Mouse (Mus musculus) intestine, embryonic 15.5 days (tissue): ENCODE data around the gene Carm1. TPM values are rescaled to one million over a fixed set of nuclear protein-coding genes. Genes with fewer than 3 reads are reported as not detected.

ENCODE experiments used
- ATAC-seq: fragments of 200-750 bp; cut with Nextera tagmentation; 2 replicates; pipeline ENCODE4 v1.8.0; 2017; ENCODE audit warnings: moderate TSS enrichment, moderate library complexity
- H3K27ac ChIP-seq: fragments of 300-500 bp; sonication (generic); 2 replicates; pipeline ENCODE4 v1.5.1; 2015; ENCODE audit warnings: mild to moderate bottlenecking, inconsistent platforms
- H3K27me3 ChIP-seq: fragments of 300-500 bp; sonication (generic); replicated peaks from 2 replicates; pipeline ENCODE4 v1.6.1; 2015; ENCODE audit warnings: inconsistent platforms
- H3K36me3 ChIP-seq: fragments of 300-500 bp; sonication (generic); 2 replicates; pipeline ENCODE4 v1.6.1; 2015; ENCODE audit warnings: inconsistent platforms
- H3K4me1 ChIP-seq: fragments of 300-500 bp; sonication (generic); replicated peaks from 2 replicates; pipeline ENCODE4 v1.6.1; 2015; ENCODE audit warnings: inconsistent platforms
- H3K4me2 ChIP-seq: fragments of 300-500 bp; sonication (generic); replicated peaks from 2 replicates; pipeline ENCODE4 v1.6.1; 2015; ENCODE audit warnings: mild to moderate bottlenecking, inconsistent platforms
- H3K4me3 ChIP-seq: fragments of 300-500 bp; sonication (generic); replicated peaks from 2 replicates; pipeline ENCODE4 v1.5.1; 2015; ENCODE audit warnings: inconsistent platforms
- H3K9ac ChIP-seq: fragments of 300-500 bp; sonication (generic); 2 replicates; pipeline ENCODE4 v1.6.1; 2015; ENCODE audit warnings: inconsistent platforms
- H3K9me3 ChIP-seq: fragments of 300-500 bp; sonication (generic); 2 replicates; pipeline ENCODE4 v1.6.1; 2016; ENCODE audit warnings: inconsistent platforms
- WGBS: fragments of 180-500 bp; shearing (Covaris S2); methylation state at CpG from one replicate; pipeline ENCODE4 v1.1.7; 2015; 5-methylcytosine and 5-hydroxymethylcytosine counted together
- polyA plus RNA-seq: library from polyadenylated mRNA; unstranded; fragments of >200 nt; fragmentation: Nextera tagmentation; extraction: Ambion mirVana; gene quantifications from 2 replicates; pipeline ENCODE4 v1.2.1, GENCODE M21; 2015

Gene Carm1
- polyA plus RNA-seq, 1 experiment from 2014 or later: 41.4 TPM

DNA sequence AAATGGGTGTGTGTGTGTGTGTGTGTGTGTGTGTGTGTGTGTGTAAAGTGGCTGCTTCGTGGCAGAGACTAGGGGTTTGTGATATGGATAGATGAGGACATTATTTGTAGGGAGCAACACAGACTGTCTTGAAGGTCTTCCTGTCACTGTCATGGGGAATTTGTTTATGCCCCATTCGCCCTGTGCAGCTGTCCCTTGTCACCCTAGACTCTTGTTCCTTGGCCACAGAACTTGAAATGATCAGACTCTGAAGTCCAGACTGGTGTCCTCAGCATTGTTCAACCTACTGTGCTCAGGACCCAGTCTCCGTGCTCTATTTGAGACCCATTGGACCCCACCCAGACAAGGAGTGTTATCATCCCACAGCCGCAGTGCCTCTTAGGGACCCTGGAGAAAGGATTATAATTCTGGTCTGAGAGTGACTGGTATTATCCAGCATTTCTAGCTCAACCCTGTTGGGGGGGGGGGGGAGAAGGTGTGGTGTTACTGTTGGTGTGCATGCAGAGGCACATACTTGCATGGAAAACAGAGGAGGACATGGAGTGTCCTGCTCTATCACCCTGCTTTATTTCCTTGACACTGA lies 18.4 kb downstream of the Carm1 start:
- ATAC-seq: no peak

DNA sequence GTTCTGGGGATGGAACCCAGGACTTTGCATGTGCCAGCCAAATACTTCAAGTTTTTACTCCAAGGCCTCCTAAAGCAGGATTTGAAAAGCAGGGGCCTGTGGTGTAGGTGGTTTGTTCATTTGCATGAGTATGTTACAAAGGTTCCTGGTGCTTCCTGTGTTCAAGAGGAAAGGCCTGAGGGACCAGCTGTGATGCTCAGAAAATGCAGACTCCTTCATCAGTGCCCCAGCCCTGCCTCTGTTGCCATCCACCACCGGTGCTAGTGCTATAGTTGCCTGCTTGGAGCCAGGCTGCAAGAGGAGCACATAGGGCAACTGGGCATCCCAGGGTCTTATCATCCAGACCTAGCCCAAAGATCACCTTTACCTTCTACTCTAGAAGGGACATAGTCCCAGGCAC lies 19.8 kb downstream of the Carm1 start:
- no peaks in the 10 kb centered on the region for H3K9me3 ChIP-seq
- no peak for ATAC-seq
- H3K4me2 ChIP-seq: no peak overlapping the region
- H3K27me3 ChIP-seq: no peaks in the 10 kb centered on the region
- no peak overlapping the region for H3K9ac ChIP-seq
- H3K27ac ChIP-seq: no peak overlapping the region
- peaks cover 16% of the 10 kb centered on the region for H3K36me3 ChIP-seq
- no peak overlapping the region for H3K4me3 ChIP-seq
- no peaks in the 10 kb centered on the region for H3K4me1 ChIP-seq
- WGBS: 94% methylated on average over 1 of the region's 1 CpGs

More for the DNA sequence above, 18.4 kb downstream of the Carm1 start:
- no peak overlapping the region for H3K4me3 ChIP-seq
- H3K27ac ChIP-seq: no peak overlapping the region
- H3K9ac ChIP-seq: no peak overlapping the region
- no peaks in the 10 kb centered on the region for H3K27me3 ChIP-seq
- H3K4me2 ChIP-seq: no peak overlapping the region
- no peaks in the 10 kb centered on the region for H3K9me3 ChIP-seq
- H3K4me1 ChIP-seq: no peaks in the 10 kb centered on the region
- H3K36me3 ChIP-seq: peaks cover 5% of the 10 kb centered on the region; the same call in 1 of the 2 replicates
- 77% methylated on average over 4 of the region's 4 CpGs for WGBS

DNA sequence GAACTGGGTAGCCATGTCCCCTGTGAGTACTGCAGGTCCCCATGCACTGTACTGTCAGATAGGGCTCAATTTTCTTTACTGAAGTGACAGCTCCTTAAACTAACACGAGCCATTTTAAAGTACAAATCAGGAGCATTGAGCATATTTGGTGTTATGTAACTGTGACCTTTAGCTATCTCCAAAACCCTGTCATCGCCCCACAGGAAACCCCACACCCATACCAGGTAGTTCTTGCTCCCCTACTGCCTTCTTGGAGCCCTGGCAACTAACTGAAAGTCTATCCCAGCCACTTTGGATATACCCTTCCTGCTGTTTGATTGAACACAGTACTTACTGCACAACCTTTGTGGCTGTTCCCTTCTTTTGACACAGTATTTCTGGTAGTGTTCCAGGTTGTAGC lies 20.4 kb downstream of the Carm1 start:
- no peak for ATAC-seq
- H3K4me3 ChIP-seq: no peak overlapping the region
- no peaks in the 10 kb centered on the region for H3K9me3 ChIP-seq
- H3K4me1 ChIP-seq: no peaks in the 10 kb centered on the region
- no peaks in the 10 kb centered on the region for H3K27me3 ChIP-seq
- H3K27ac ChIP-seq: no peak overlapping the region
- no peak overlapping the region for H3K9ac ChIP-seq
- peaks cover 17% of the 10 kb centered on the region for H3K36me3 ChIP-seq
- H3K4me2 ChIP-seq: no peak overlapping the region
- 83% methylated on average over 2 of the region's 2 CpGs for WGBS

DNA sequence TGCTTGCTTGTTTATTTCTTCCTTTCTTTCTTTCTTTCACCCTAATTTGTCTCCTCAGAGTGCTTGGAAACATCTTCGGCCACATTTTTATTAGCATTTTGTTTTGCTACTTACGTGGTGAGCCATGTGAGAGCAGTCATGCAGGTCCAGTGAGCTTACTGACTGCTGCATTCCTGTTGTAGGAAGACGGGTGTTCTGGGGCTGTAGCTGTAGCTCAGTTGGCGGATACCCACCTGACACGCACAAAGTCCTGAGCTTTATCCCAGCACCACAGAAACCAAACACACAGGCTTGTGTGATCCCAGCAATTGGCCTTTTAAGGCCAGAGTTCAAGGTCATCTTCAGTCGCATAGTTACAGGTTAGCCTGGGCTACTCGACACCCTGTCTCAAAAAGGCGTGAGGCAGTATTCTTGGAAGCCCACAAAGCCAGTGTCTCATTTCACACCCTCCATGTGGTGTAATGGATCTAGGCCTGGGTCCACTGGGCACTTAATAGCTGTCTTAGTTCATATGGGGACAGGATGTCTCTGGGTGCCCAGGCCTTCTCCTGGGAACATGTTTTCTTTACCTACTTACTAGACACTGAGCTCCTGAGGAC lies 22.1 kb downstream of the Carm1 start:
- Histone ChIP-seq H3K4me3 (no peak overlapping the region), H3K4me1 (no peaks in the 10 kb centered on the region), H3K9ac (no peak overlapping the region), H3K9me3 (no peaks in the 10 kb centered on the region), H3K27ac (no peak overlapping the region), H3K27me3 (no peaks in the 10 kb centered on the region), H3K4me2 (no peak overlapping the region), H3K36me3 (peaks cover 17% of the 10 kb centered on the region)
- no peak for ATAC-seq
- 83% methylated on average over 8 of the region's 8 CpGs for WGBS

DNA sequence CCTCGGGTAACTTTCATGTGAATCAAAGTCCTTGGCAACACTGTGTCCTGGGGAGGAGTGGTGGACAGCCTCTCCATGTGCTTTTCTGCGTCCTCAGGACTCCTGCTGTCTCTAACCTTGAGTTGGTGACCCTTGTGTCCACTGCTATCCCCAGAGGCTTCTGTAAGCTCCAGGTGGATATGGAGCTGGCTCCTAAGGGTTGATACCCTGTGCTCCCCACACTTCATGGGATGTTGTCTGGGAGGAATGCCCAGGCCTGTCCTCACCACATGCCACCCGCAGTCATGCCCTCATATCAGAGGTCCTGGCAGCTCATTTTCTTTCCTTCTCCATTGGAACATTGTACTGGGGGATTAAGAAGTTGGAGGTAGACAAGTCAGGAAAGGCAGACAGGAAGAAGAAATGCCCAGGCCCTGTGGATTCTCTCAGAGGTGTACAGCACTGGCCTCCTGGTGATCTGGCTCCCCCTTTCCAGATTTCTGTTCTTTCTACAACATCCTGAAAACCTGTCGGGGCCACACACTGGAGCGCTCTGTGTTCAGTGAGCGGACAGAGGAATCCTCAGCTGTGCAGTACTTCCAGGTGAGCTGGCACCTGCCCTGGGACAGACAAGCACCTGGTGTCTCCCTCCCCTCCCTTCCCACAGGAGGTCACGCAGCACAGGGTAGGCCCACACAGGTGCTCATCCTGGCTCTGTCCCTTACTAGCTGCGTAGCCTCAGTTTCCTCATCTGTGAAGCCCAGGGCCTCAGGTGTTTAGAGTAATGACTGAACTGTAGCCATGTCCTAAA lies 27.5 kb downstream of the Carm1 start:
- Histone ChIP-seq H3K27me3 (no peaks in the 10 kb centered on the region), H3K4me3 (no peak overlapping the region), H3K27ac (no peak overlapping the region), H3K9ac (no peak overlapping the region), H3K4me1 (no peaks in the 10 kb centered on the region), H3K4me2 (no peak overlapping the region), H3K36me3 (peaks cover 37% of the 10 kb centered on the region), H3K9me3 (no peaks in the 10 kb centered on the region)
- 94% methylated on average over 8 of the region's 8 CpGs for WGBS
- no peak for ATAC-seq

DNA sequence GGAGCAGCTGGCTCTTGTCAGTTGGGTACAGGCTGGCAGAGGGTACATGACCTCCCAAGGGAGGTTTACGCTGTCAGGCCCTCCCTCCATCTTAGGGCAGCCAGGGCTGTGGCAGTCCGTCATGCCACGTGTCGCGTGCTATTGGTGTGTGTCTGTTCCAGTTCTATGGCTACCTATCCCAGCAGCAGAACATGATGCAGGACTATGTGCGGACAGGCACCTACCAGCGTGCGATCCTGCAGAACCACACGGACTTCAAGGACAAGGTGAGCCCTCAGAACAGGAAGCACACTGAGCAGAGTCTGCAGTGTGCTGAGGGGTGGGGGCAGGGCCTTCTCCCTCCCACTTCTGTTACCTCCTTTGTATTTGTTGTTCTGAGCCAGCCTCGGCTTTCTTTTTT lies 28.6 kb downstream of the Carm1 start:
- Histone ChIP-seq H3K4me1 (no peaks in the 10 kb centered on the region), H3K9ac (no peak overlapping the region), H3K27me3 (no peaks in the 10 kb centered on the region), H3K9me3 (no peaks in the 10 kb centered on the region), H3K4me3 (no peak overlapping the region), H3K4me2 (no peak overlapping the region), H3K36me3 (peaks cover 36% of the 10 kb centered on the region), H3K27ac (no peak overlapping the region)
- ATAC-seq: 0 out of 2 replicates have a peak, but pooled peaks have one; percentile 43
- 92% methylated on average over 10 of the region's 10 CpGs for WGBS

DNA sequence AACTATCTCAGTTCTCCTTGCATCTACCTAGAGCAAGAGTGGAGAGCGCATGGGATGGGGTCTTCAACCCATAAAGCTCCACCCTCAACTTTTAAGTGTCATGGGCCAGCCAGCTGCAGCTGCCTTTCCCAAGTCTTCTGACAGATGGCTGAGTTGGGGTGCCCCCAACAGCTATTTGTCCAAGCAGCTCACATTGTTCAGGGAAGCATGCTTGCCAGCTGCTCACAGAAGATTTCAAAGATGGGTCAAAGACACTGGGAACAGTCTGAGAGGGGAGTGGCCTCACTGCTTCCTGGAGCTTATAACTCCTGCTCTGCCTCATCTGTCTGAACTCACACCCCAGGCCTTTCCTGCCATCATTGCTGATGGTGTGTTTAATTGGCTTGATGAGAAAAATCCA lies 29.6 kb downstream of the Carm1 start:
- H3K9me3 ChIP-seq: no peaks in the 10 kb centered on the region
- H3K4me1 ChIP-seq: no peaks in the 10 kb centered on the region
- no peak overlapping the region for H3K27ac ChIP-seq
- H3K9ac ChIP-seq: no peak overlapping the region
- no peak for ATAC-seq
- no peak overlapping the region for H3K4me2 ChIP-seq
- H3K36me3 ChIP-seq: peaks cover 37% of the 10 kb centered on the region
- no peaks in the 10 kb centered on the region for H3K27me3 ChIP-seq
- 96% methylated on average over 1 of the region's 1 CpGs for WGBS
- no peak overlapping the region for H3K4me3 ChIP-seq

DNA sequence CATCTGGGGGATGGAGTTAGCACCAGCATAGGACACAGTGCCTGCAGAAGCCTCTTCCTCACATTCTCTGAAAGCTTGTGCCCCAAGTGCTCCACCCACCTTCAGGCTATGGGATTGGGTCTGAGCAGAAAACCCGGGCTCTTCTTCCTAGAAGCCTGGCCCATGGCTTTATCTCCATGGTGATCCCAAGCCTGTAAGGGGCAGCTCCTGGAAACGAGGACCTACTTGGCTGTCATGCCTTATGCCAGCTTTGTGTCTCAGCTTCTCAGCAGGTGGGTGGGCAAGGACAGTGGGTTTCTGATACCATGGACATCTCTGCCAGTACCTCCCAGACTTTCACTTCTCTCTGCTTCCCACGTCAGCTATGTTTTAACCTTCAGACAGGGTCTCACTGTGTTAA lies 31.5 kb downstream of the Carm1 start:
- 81% methylated on average over 3 of the region's 3 CpGs for WGBS
- H3K27me3 ChIP-seq: no peaks in the 10 kb centered on the region
- H3K4me2 ChIP-seq: no peak overlapping the region
- H3K4me3 ChIP-seq: no peak overlapping the region
- no peak overlapping the region for H3K9ac ChIP-seq
- no peak for ATAC-seq
- no peaks in the 10 kb centered on the region for H3K9me3 ChIP-seq
- no peaks in the 10 kb centered on the region for H3K4me1 ChIP-seq
- peaks cover 46% of the 10 kb centered on the region for H3K36me3 ChIP-seq
- no peak overlapping the region for H3K27ac ChIP-seq

DNA sequence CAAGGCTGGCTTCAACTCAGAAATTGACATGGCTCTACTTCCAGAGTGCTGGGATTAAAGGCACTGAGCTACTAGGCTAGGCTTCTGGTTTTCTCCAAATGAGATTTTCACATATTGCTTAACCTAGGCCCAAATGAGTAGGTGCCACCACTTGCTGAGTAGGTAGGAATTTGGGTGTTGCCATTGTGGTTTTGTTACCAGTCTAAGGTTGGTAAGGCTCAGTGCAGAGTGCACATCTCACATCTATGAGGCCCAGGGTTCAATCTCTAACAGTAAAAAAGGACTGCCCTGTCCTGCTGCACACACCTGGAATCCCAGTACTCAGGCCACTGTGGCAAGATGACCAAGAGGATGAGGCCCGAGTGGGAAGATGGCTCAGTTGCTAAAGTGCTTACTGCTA lies 38.7 kb downstream of the Carm1 start:
- Histone ChIP-seq H3K9ac (no peak overlapping the region), H3K9me3 (no peaks in the 10 kb centered on the region), H3K36me3 (peaks cover 68% of the 10 kb centered on the region), H3K4me3 (no peak overlapping the region), H3K4me2 (no peak overlapping the region), H3K4me1 (no peaks in the 10 kb centered on the region), H3K27me3 (no peaks in the 10 kb centered on the region), H3K27ac (no peak overlapping the region)
- ATAC-seq: no peak
- 84% methylated on average over 1 of the region's 1 CpGs for WGBS

DNA sequence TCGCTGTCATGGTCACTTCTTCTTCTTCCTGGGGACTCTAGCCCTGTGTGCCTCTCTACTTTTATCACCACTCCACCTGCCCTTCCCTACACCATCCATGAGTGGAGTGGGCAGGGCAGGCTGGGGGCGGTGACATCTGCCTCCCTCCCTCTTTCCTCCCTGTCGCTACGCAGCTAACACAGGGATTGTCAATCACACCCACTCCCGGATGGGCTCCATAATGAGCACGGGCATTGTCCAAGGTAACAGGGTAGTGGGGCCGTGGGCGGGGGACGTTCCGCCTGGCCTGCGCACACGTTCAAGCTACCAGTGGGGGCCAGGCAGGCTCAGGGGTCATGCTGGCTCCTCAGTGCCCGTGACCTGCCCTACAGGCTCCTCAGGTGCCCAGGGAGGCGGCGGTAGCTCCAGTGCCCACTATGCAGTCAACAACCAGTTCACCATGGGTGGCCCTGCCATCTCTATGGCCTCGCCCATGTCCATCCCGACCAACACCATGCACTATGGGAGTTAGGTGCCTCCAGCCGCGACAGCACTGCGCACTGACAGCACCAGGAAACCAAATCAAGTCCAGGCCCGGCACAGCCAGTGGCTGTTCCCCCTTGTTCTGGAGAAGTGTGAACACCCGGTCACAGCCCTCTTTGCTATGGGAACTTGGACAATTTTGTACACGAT lies 41.1 kb downstream of the Carm1 start:
- WGBS: 84% methylated on average over 23 of the region's 23 CpGs
- Histone ChIP-seq H3K27me3 (no peaks in the 10 kb centered on the region), H3K9me3 (no peaks in the 10 kb centered on the region), H3K4me1 (peaks cover 9% of the 10 kb centered on the region), H3K27ac (no peak overlapping the region), H3K4me2 (no peak overlapping the region), H3K4me3 (no peak overlapping the region), H3K36me3 (peaks cover 54% of the 10 kb centered on the region), H3K9ac (no peak overlapping the region)
- no peak for ATAC-seq

DNA sequence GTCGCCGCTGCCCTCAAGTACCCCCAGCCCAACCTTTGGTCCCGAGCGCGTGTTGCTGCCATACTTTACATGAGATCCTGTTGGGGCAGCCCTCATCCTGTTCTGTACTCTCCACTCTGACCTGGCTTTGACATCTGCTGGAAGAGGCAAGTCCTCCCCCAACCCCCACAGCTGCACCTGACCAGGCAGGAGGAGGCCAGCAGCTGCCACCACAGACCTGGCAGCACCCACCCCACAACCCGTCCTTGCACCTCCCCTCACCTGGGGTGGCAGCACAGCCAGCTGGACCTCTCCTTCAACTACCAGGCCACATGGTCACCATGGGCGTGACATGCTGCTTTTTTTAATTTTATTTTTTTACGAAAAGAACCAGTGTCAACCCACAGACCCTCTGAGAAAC lies 41.7 kb downstream of the Carm1 start:
- ATAC-seq: no peak
- Histone ChIP-seq H3K4me1 (peaks cover 9% of the 10 kb centered on the region), H3K4me3 (no peak overlapping the region), H3K4me2 (no peak overlapping the region), H3K36me3 (peaks cover 48% of the 10 kb centered on the region), H3K27me3 (no peaks in the 10 kb centered on the region), H3K9ac (no peak overlapping the region), H3K27ac (no peak overlapping the region), H3K9me3 (no peaks in the 10 kb centered on the region)
- 85% methylated on average over 8 of the region's 8 CpGs for WGBS

DNA sequence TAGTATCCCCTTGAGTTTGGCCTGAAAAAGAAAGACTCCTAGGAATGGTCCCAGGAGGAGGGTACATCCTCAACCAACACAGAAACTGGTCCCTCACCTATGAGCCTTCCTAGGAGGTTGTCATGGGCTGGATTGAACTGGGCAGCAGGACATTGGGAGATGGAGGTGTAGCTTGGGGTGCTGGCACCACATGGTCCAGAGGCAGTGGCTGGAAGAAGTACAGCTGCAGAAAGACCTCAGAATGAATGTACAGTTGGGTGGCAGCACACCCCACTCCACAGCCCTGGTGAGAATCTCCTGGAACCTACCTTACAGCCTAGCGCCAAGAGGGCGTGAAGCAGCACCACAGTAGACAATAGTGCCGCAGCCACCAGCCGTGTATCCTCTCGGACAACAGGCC lies 42.8 kb downstream of the Carm1 start:
- Histone ChIP-seq H3K27ac (no peak overlapping the region), H3K4me1 (peaks cover 18% of the 10 kb centered on the region), H3K4me2 (no peak overlapping the region), H3K9ac (no peak overlapping the region), H3K36me3 (peaks cover 44% of the 10 kb centered on the region), H3K9me3 (no peaks in the 10 kb centered on the region), H3K27me3 (no peaks in the 10 kb centered on the region), H3K4me3 (no peak overlapping the region)
- 91% methylated on average over 5 of the region's 5 CpGs for WGBS
- ATAC-seq: no peak
